9 mouse cellular contexts compared by ENCODE assay signal in genomic region chr16:35200432-35201142, GRCm38 (mm10). TPM values are rescaled to one million over a fixed set of nuclear protein-coding genes. Genes with fewer than 3 reads are reported as not detected.
DNase-seq lines count a peak whose midpoint lies in the region; ATAC-seq lines count a peak whose summit lies in the region.
"Had no signal": no experiment of that assay in that cellular context is flagged by ENCODE, and none has a peak within 500 bp of the region (broad histone marks: within the 10 kb centered on the region; RNA-seq: fewer than 3 reads in every experiment).

No protein-coding gene starts in this region.

- ATAC-seq in midbrain, embryonic 16.5 days = no peak
- ATAC-seq in intestine, embryonic 16.5 days = peak; percentile 45
- ATAC-seq in megakaryocyte, adult 5-6 weeks (ENCODE audit: poor library complexity, severe bottlenecking) = no peak

- no peaks in the 10 kb centered on the region for H3K36me3 ChIP-seq in heart, embryonic 10.5 days
- no peaks in the 10 kb centered on the region for H3K36me3 ChIP-seq in midbrain, embryonic 10.5 days
- H3K36me3 ChIP-seq in midbrain, embryonic 16.5 days (ENCODE audit: control insufficient read depth, insufficient read depth, low read length) = no peaks in the 10 kb centered on the region
- H3K36me3 ChIP-seq in intestine, embryonic 16.5 days (ENCODE audit: control insufficient read depth, insufficient read depth, low read length) = no peaks in the 10 kb centered on the region

- H3K9me3 ChIP-seq in heart, embryonic 10.5 days = no peaks in the 10 kb centered on the region
- no peaks in the 10 kb centered on the region for H3K9me3 ChIP-seq in midbrain, embryonic 10.5 days (replicated peaks)
- H3K9me3 ChIP-seq in midbrain, embryonic 16.5 days (replicated peaks; ENCODE audit: control insufficient read depth, low read length, poor library complexity, severe bottlenecking) = no peaks in the 10 kb centered on the region
- no peaks in the 10 kb centered on the region for H3K9me3 ChIP-seq in intestine, embryonic 16.5 days (ENCODE audit: control insufficient read depth, low read length)

- 74% methylated on average over 9 of the region's 9 CpGs for WGBS in heart, embryonic 10.5 days
- 86% methylated on average over 9 of the region's 9 CpGs for WGBS in midbrain, embryonic 10.5 days
- 72% methylated on average over 9 of the region's 9 CpGs for WGBS in midbrain, embryonic 16.5 days
- 61% methylated on average over 9 of the region's 9 CpGs for WGBS in intestine, embryonic 16.5 days

- no peak overlapping the region for H3K9ac ChIP-seq in midbrain, embryonic 16.5 days (ENCODE audit: low read depth, low read length)
- no peak overlapping the region for H3K9ac ChIP-seq in intestine, embryonic 16.5 days (ENCODE audit: low read depth, low read length)

- H3K27me3 ChIP-seq in heart, embryonic 10.5 days (ENCODE audit: insufficient read depth, poor library complexity, severe bottlenecking) = no peaks in the 10 kb centered on the region
- no peaks in the 10 kb centered on the region for H3K27me3 ChIP-seq in midbrain, embryonic 10.5 days (ENCODE audit: low read depth, poor library complexity, severe bottlenecking)
- H3K27me3 ChIP-seq in midbrain, embryonic 16.5 days (ENCODE audit: control insufficient read depth, insufficient read depth, low read depth, low read length) = no peaks in the 10 kb centered on the region
- no peaks in the 10 kb centered on the region for H3K27me3 ChIP-seq in intestine, embryonic 16.5 days (replicated peaks; ENCODE audit: control insufficient read depth, insufficient read depth, low read length)

- H3K4me2 ChIP-seq in midbrain, embryonic 16.5 days (ENCODE audit: low read length) = no peak overlapping the region
- no peak overlapping the region for H3K4me2 ChIP-seq in intestine, embryonic 16.5 days (ENCODE audit: low read depth, low read length)

- H3K27ac ChIP-seq in heart, embryonic 10.5 days = peak overlapping the region; percentile 78
- 0 out of 2 replicates have a peak overlapping the region, but pooled peaks have one; percentile 38 for H3K27ac ChIP-seq in midbrain, embryonic 10.5 days (replicated peaks)
- H3K27ac ChIP-seq in midbrain, embryonic 16.5 days (ENCODE audit: low read length) = no peak overlapping the region
- H3K27ac ChIP-seq in intestine, embryonic 16.5 days (ENCODE audit: low read length) = peak overlapping the region; percentile 76

- H3K4me3 ChIP-seq in heart, embryonic 10.5 days = no peak overlapping the region
- no peak overlapping the region for H3K4me3 ChIP-seq in midbrain, embryonic 10.5 days
- no peak overlapping the region for H3K4me3 ChIP-seq in midbrain, embryonic 16.5 days (ENCODE audit: low read depth, low read length)
- no peak overlapping the region for H3K4me3 ChIP-seq in intestine, embryonic 16.5 days (ENCODE audit: low read length)

- no peak for DNase-seq in heart, embryonic 10.5 days (ENCODE audit: low spot score)
- no peak for DNase-seq in heart, adult 11 months
- DNase-seq in midbrain, embryonic 10.5 days (ENCODE audit: low spot score) = no peak
- DNase-seq in lung, postnatal 36 days = peak; percentile 43
- no peak for DNase-seq in ovary, postnatal 10 days (ENCODE audit: low spot score)
- DNase-seq: gastrocnemius, postnatal 25 days had no signal

- H3K4me1 ChIP-seq in heart, embryonic 10.5 days = peaks cover 51% of the 10 kb centered on the region
- peaks cover 18% of the 10 kb centered on the region for H3K4me1 ChIP-seq in midbrain, embryonic 10.5 days
- peaks cover 8% of the 10 kb centered on the region for H3K4me1 ChIP-seq in midbrain, embryonic 16.5 days (ENCODE audit: control insufficient read depth, insufficient read depth, low read length)
- peaks cover 19% of the 10 kb centered on the region for H3K4me1 ChIP-seq in intestine, embryonic 16.5 days (ENCODE audit: control insufficient read depth, insufficient read depth, low read length)

RNA-seq across cellular contexts. Expression of gene Adcy5, which starts 45.9 kb away (rescaled TPM):
- polyA plus RNA-seq in heart, embryonic 10.5 days (2016; fragmentation: Nextera tagmentation; extraction: Ambion mirVana) = 3.8 and 5.1 TPM in 2 replicates
- 0.72 and 1.8 TPM in 2 replicates for polyA plus RNA-seq in midbrain, embryonic 10.5 days (2016; fragmentation: Nextera tagmentation; extraction: Ambion mirVana)
- polyA plus RNA-seq in midbrain, embryonic 16.5 days (2015; fragmentation: Nextera tagmentation; extraction: Ambion mirVana) = 7.0 and 7.1 TPM in 2 replicates
- 1.9 and 2.0 TPM in 2 replicates for polyA plus RNA-seq in intestine, embryonic 16.5 days (2015; fragmentation: Nextera tagmentation; extraction: Ambion mirVana)
- total RNA-seq in megakaryocyte, adult 5-6 weeks (2015) = not detected in 2 replicates
- not detected in 2 replicates for total RNA-seq in megakaryocyte, adult 5-6 weeks (2017)
